Mouse (Mus musculus) embryonic facial prominence, embryonic 11.5 days (tissue): Measurements from ENCODE around the gene Vapb. TPM values are rescaled to one million over a fixed set of nuclear protein-coding genes. Genes with fewer than 3 reads are reported as not detected.

Experiments
- ATAC-seq: fragments of 200-750 bp; cut with Nextera tagmentation; replicated peaks from 2 replicates; pipeline ENCODE4 v1.8.0; 2017; ENCODE audit warnings: low read depth; ENCODE audit not compliant: insufficient number of reproducible peaks, low FRiP score, low TSS enrichment
- DNase-seq: peaks from one replicate; pipeline ENCODE4 v3.0.0-alpha.2; 2015; ENCODE audit warnings: low spot score
- H3K27ac ChIP-seq: fragments of 300-500 bp; sonication (generic); replicated peaks from 2 replicates; pipeline ENCODE4 v1.5.1; 2014; ENCODE audit warnings: mild to moderate bottlenecking, low read depth, low read length, control low read depth
- H3K27me3 ChIP-seq: fragments of 300-500 bp; sonication (generic); 2 replicates; pipeline ENCODE4 v1.6.1; 2014; ENCODE audit warnings: mild to moderate bottlenecking, low read length, moderate library complexity, mixed read lengths; ENCODE audit not compliant: control insufficient read depth, insufficient read depth
- H3K36me3 ChIP-seq: fragments of 300-500 bp; sonication (generic); replicated peaks from 2 replicates; pipeline ENCODE4 v1.6.1; 2014; ENCODE audit warnings: low read depth, mild to moderate bottlenecking, low read length, moderate library complexity, mixed read lengths; ENCODE audit not compliant: control insufficient read depth, insufficient read depth
- H3K4me1 ChIP-seq: fragments of 300-500 bp; sonication (generic); 2 replicates; pipeline ENCODE4 v1.6.1; 2014; ENCODE audit warnings: low read length, mixed read lengths; ENCODE audit not compliant: control insufficient read depth, insufficient read depth
- H3K4me2 ChIP-seq: fragments of 300-500 bp; sonication (generic); 2 replicates; pipeline ENCODE4 v1.6.1; 2014; ENCODE audit warnings: low read depth, mild to moderate bottlenecking, control low read depth, low read length, moderate library complexity
- H3K4me3 ChIP-seq: fragments of 300-500 bp; sonication (generic); 2 replicates; pipeline ENCODE4 v1.5.1; 2014; ENCODE audit warnings: low read depth, low read length, control low read depth
- H3K9ac ChIP-seq: fragments of 300-500 bp; sonication (generic); replicated peaks from 2 replicates; pipeline ENCODE4 v1.6.1; 2014; ENCODE audit warnings: mild to moderate bottlenecking, control low read depth, low read length
- H3K9me3 ChIP-seq: fragments of 300-500 bp; sonication (generic); replicated peaks from 2 replicates; pipeline ENCODE4 v1.6.1; 2016; ENCODE audit warnings: mild to moderate bottlenecking, low read length, inconsistent platforms, mixed read lengths; ENCODE audit not compliant: control insufficient read depth
- WGBS: fragments of 180-500 bp; shearing (Covaris S2); extraction: QIAGEN DNeasy Blood & Tissue Kit; methylation state at CpG from one replicate; pipeline ENCODE4 v1.1.7; 2014; 5-methylcytosine and 5-hydroxymethylcytosine counted together
- polyA plus RNA-seq: library from polyadenylated mRNA; unstranded; fragments of >200 nt; fragmentation: Nextera tagmentation; extraction: Ambion mirVana; gene quantifications from 2 replicates; pipeline ENCODE4 v1.2.1, GENCODE M21; 2014

The Vapb gene
- polyA plus RNA-seq, 1 experiment from 2014 or later = 14.6 TPM

DNA sequence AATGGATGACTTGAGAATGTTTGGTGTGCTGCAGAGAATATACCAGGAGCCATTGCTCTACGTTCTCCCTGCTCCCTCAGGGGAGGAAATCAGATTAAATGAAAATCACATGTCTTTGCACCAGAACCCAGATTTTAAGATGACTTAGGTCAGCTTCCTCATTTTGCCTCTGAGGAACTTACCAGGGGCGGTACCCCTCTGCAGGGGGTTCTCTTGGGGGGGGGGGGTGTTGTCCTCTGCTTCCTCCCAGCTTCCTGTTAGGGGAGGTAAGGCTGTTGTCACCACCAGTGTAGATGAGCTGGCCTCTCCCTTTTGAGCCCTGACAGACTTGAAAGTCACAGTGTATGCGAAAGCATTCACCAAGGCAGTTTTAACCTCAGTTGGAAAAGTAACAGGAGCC, 47.1 kb downstream of the Vapb start:
- peaks cover 3% of the 10 kb centered on the region; the same call in 1 of the 2 replicates for H3K36me3 ChIP-seq
- no peak overlapping the region for H3K4me2 ChIP-seq
- WGBS = 60% methylated on average over 3 of the region's 3 CpGs
- no peak overlapping the region for H3K4me3 ChIP-seq
- H3K9ac ChIP-seq = no peak overlapping the region
- H3K27me3 ChIP-seq = no peaks in the 10 kb centered on the region
- no peaks in the 10 kb centered on the region for H3K4me1 ChIP-seq
- H3K9me3 ChIP-seq = no peaks in the 10 kb centered on the region
- H3K27ac ChIP-seq = no peak overlapping the region
- ATAC-seq (no peak), DNase-seq (no peak)

DNA sequence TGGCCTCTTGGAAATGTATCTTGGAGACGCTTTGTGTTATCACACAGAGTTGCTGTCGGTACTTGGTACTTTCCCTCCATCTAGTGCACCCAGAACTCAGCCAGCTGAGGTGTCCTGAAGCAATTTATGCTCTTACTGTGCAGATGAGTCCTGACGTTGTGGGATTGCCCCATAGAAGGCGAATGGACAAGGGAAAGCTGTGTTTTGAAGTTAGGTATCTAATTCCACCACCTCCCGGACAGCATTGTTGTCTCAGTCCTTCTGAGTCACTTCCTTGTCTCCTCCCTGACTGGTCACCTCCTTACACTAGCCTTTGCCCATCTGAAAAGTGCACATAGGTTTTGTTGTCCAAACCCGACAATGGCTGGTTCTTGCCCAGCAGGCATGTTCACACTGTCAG, 47.6 kb downstream of the Vapb start:
- WGBS = 78% methylated on average over 6 of the region's 6 CpGs
- DNase-seq = no peak
- Histone ChIP-seq H3K4me2 (no peak overlapping the region), H3K9me3 (no peaks in the 10 kb centered on the region), H3K27ac (no peak overlapping the region), H3K4me1 (no peaks in the 10 kb centered on the region), H3K27me3 (no peaks in the 10 kb centered on the region), H3K4me3 (no peak overlapping the region), H3K36me3 (peaks cover 3% of the 10 kb centered on the region; the same call in 1 of the 2 replicates), H3K9ac (no peak overlapping the region)
- no peak for ATAC-seq

DNA sequence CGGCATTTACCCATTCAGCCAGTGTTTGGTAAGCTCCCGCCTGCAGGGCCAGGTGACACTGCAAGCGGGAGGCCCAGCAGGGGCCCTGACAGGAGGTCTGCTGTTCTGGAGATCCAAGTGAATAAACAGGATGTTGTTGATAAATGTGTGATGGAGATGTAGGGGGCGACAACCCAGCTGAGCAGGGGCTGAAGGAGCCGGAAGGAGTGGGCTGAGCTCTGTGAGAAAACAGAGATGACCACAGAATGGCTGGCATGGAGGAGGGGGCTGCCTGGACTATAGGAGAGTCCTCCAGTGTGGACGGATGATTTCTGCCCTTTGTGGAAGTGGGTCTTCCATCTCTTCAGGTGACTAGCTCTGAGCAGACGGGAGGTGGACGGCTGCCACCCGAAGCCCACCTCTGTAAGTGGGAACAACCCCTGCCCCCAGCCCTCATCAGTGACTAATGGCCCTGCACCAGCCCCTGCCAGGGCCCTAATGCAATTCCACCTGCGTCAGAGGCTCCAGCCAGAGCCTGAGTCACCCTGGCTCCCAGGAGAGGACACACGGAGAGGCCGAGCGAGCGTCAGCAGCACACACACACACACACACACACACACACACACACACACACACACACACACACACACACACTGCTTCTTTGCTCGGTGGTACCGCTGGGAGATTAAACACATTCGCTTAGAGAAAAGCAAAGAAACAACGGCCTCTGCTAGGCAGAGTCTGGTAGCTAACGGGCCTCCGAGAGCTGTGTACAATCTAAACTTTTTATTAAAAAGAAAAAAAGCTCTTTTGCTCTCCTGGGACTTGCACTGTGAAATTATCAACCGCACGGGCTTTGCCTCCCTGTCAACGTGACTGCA, 52.9 kb downstream of the Vapb start:
- DNase-seq (peak; percentile 48), ATAC-seq (peak; percentile 56)
- H3K9ac ChIP-seq = 0 out of 2 replicates have a peak overlapping the region, but pooled peaks have one; percentile 28
- H3K9me3 ChIP-seq = no peaks in the 10 kb centered on the region
- H3K27ac ChIP-seq = 0 out of 2 replicates have a peak overlapping the region, but pooled peaks have one; percentile 28
- WGBS = 23% methylated on average over 23 of the region's 23 CpGs
- no peak overlapping the region for H3K4me3 ChIP-seq
- H3K4me1 ChIP-seq = no peaks in the 10 kb centered on the region
- H3K36me3 ChIP-seq = no peaks in the 10 kb centered on the region
- no peaks in the 10 kb centered on the region for H3K27me3 ChIP-seq
- H3K4me2 ChIP-seq = peak overlapping the region; percentile 16; the same call in 1 of the 2 replicates

DNA sequence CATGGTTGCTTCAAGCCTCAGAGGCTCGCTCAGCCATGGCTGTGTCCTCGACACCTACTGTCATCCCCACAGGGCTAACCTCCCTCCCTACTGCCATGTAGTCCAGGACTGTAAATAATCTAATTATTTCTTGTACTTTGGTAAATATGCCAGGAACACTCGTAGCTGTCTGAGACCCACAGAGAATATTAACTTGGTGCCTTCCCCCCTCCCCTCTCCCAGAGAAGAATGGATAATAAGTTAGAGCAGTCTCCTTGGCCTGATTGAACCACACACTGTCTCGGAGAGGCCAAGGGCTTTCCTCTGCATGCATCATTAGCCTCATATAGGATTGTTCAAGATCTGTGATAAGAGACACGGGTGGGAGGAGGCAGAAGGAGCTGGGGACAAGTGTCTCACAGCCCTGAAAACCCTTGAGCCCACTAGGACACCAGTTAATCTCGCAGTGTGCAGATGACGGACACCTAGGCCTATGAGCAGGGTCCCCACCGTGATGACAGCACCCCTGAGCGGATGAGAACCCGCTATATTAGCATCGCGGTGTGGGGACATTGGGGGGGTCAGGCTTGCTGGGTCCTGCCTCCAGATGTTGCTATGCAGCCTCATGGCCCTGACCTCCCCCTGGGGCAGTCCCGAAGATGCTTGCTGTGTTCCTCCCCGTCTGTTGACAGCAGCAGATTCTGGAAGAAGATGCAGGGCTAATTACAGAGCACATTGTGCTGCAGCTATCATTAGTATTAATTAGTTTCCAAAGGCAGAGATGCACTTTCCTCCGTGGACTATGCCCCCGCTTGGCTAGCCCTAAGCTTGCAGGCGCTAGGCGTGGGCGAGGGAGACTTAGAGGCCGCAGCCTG, 54.8 kb downstream of the Vapb start:
- H3K9me3 ChIP-seq = no peaks in the 10 kb centered on the region
- H3K9ac ChIP-seq = no peak overlapping the region
- 74% methylated on average over 20 of the region's 20 CpGs for WGBS
- H3K4me1 ChIP-seq = no peaks in the 10 kb centered on the region
- H3K4me3 ChIP-seq = no peak overlapping the region
- DNase-seq = no peak
- H3K36me3 ChIP-seq = no peaks in the 10 kb centered on the region
- no peak overlapping the region for H3K27ac ChIP-seq
- no peak for ATAC-seq
- H3K4me2 ChIP-seq = no peak overlapping the region
- no peaks in the 10 kb centered on the region for H3K27me3 ChIP-seq

DNA sequence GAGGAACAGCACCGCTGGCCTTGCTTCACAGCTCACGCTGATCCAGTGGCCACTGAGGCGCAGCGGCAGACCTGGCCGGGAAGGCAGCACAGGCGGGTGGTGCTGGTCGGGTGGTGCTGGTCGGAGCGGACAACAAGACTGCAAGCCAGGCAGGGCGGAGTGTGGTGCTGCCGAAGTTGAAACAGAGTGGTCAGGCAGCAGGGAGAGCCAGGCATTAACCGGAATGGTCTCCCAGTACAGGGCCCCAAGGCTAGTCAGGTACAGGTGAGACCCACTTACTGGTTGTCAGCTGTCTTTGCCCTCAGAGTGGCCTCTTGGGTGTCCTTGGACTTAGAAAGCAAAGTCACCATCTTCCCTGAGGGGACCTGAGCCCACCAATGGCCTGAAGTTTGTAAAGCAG, 56.7 kb downstream of the Vapb start:
- ATAC-seq = no peak
- Histone ChIP-seq H3K4me1 (no peaks in the 10 kb centered on the region), H3K9me3 (no peaks in the 10 kb centered on the region), H3K4me3 (no peak overlapping the region), H3K27ac (no peak overlapping the region), H3K27me3 (no peaks in the 10 kb centered on the region), H3K4me2 (no peak overlapping the region), H3K36me3 (no peaks in the 10 kb centered on the region), H3K9ac (no peak overlapping the region)
- WGBS = 90% methylated on average over 12 of the region's 12 CpGs
- DNase-seq = no peak

DNA sequence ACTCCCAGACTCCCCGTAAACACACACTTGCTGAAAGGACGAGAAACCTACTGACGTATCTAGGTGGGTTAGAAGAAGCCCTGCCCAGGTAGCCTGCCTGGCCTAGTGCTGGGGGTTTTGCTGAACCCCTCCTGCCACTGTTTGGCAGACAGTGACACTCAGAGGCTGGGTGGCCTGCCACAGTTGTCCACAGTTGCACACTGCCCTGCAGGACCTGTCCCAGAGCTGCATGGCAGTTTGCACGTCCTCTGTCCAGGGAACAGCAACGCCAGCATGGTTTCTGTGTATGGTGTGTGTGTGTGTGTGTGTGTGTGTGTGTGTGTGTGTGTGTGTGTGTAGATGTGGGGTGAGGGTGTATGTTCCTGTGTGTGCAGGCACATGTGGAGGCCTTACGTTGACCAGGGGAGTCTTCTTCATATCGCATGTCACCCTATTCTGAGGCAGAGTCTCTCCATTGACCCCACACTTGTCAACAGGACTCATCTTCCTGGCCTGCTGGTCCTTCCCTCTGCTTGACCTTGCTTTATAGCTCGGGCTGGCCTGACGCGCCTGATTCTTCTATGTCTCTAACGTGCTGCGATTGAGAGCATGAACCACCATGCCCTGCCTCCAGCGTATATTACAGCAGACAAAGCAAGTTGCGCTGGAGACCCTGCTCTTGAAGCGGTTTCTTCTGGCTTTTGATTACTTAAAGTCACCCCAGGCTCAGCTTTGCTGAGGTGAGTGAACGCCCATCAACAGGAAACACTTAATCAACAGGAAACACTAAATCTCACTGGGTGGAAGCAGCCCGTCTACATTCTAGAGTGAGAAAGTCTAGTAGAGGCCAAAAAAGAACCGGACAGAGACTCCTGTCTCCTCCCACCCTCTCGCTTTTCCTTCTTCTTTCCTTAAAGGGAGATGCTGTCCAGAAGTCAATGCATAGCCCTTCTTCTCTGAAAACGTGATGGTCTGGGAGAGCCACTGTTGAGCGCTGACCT, 57.5 kb downstream of the Vapb start:
- ATAC-seq = no peak

DNA sequence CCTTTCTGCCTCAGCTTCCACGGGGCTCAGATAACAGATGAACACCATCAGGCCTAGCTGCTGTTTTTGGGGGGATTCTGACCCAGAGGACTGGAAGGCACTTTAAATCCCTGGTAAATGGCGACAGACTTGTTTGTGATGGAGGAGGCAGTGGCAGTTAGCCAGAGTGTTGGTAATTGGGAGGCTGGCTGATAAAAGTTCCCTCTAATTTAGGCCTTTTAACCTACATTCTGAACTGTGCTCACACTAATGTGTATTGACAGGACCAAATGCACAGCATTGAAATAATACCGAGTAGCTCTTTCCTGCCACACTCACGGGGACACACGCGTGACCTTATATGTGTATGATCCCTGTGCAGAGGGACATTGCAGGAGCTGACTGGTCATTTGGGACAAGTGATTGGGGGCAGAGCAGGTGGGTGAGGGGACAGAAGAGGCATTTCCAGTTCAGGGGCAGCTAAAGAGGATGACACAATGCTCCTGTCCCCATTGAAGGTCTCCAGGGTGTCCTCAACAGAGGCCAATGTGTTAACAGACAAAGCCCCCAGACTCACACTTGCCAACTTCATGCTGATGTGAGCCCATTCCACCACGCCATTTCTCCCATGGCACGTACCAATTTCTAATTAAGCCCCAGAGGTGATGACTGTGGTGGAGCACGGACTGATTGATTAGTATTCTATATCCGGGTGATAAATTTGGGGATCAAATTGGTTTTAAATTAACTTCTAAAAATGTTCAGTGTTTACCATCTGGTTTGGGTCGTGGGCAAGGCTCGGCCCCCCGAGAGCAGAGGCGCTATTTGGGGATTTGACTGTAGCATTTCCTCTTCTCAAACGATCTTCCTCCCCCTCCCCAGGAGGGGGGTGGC, 58.7 kb downstream of the Vapb start:
- 69% methylated on average over 15 of the region's 15 CpGs for WGBS
- no peaks in the 10 kb centered on the region for H3K36me3 ChIP-seq
- no peaks in the 10 kb centered on the region for H3K27me3 ChIP-seq
- no peak overlapping the region for H3K4me3 ChIP-seq
- no peak overlapping the region for H3K27ac ChIP-seq
- ATAC-seq (no peak), DNase-seq (no peak)
- H3K4me2 ChIP-seq = no peak overlapping the region
- H3K4me1 ChIP-seq = no peaks in the 10 kb centered on the region
- no peak overlapping the region for H3K9ac ChIP-seq
- no peaks in the 10 kb centered on the region for H3K9me3 ChIP-seq

More for the DNA sequence above, 57.5 kb downstream of the Vapb start:
- H3K4me3 ChIP-seq = no peak overlapping the region
- H3K27ac ChIP-seq = no peak overlapping the region
- no peak for DNase-seq
- no peaks in the 10 kb centered on the region for H3K36me3 ChIP-seq
- H3K9ac ChIP-seq = no peak overlapping the region
- 80% methylated on average over 21 of the region's 21 CpGs for WGBS
- no peaks in the 10 kb centered on the region for H3K4me1 ChIP-seq
- no peak overlapping the region for H3K4me2 ChIP-seq
- no peaks in the 10 kb centered on the region for H3K27me3 ChIP-seq
- no peaks in the 10 kb centered on the region for H3K9me3 ChIP-seq
